Mouse (Mus musculus): Measurements from ENCODE around the gene Maco1.

- TF ChIP-seq ZNF384 (IDR thresholded peaks at IDR 0.05; ENCODE audit: low read depth, low read length) (no peak), CHD2 (IDR thresholded peaks at IDR 0.05; ENCODE audit: low read depth, low read length) (no peak)
Measured at GRCm38 (mm10) chr4:134779136-134779934, 73.8 kb downstream of the Maco1 start.
